Mouse (Mus musculus) heart, embryonic 12.5 days (tissue): ENCODE data around the gene Disc1. TPM values are rescaled to one million over a fixed set of nuclear protein-coding genes. Genes with fewer than 3 reads are reported as not detected.

Experiments used
- ATAC-seq: fragments of 200-750 bp; cut with Nextera tagmentation; 2 replicates; pipeline ENCODE4 v1.8.0; 2017; ENCODE audit warnings: moderate TSS enrichment, moderate library complexity; ENCODE audit not compliant: insufficient number of reproducible peaks, low FRiP score
- H3K27ac ChIP-seq: fragments of 300-500 bp; sonication (generic); 2 replicates; pipeline ENCODE4 v1.5.1; 2016; ENCODE audit warnings: mild to moderate bottlenecking, moderate library complexity; ENCODE audit not compliant: poor library complexity, severe bottlenecking
- H3K27me3 ChIP-seq: fragments of 300-500 bp; sonication (generic); replicated peaks from 2 replicates; pipeline ENCODE4 v1.6.1; 2016; ENCODE audit warnings: mild to moderate bottlenecking, moderate library complexity
- H3K36me3 ChIP-seq: fragments of 300-500 bp; sonication (generic); 2 replicates; pipeline ENCODE4 v1.6.1; 2016; ENCODE audit warnings: mild to moderate bottlenecking, moderate library complexity
- H3K4me1 ChIP-seq: fragments of 300-500 bp; sonication (generic); replicated peaks from 2 replicates; pipeline ENCODE4 v1.6.1; 2016; ENCODE audit warnings: mild to moderate bottlenecking
- H3K4me2 ChIP-seq: fragments of 300-500 bp; sonication (generic); 2 replicates; pipeline ENCODE4 v1.6.1; 2016; ENCODE audit warnings: mild to moderate bottlenecking, moderate library complexity
- H3K4me3 ChIP-seq: fragments of 300-500 bp; sonication (generic); 2 replicates; pipeline ENCODE4 v1.5.1; 2016; ENCODE audit warnings: mild to moderate bottlenecking
- H3K9ac ChIP-seq: fragments of 300-500 bp; sonication (generic); 2 replicates; pipeline ENCODE4 v1.6.1; 2016; ENCODE audit warnings: mild to moderate bottlenecking, moderate library complexity
- H3K9me3 ChIP-seq: fragments of 300-500 bp; sonication (generic); replicated peaks from 2 replicates; pipeline ENCODE4 v1.6.1; 2016; ENCODE audit warnings: mild to moderate bottlenecking, moderate library complexity
- WGBS: fragments of 180-500 bp; shearing (Covaris S2); methylation state at CpG from one replicate; pipeline ENCODE4 v1.1.7; 2016; 5-methylcytosine and 5-hydroxymethylcytosine counted together
- polyA plus RNA-seq: library from polyadenylated mRNA; unstranded; fragments of >200 nt; fragmentation: Nextera tagmentation; extraction: Ambion mirVana; gene quantifications from 2 replicates; pipeline ENCODE4 v1.2.1, GENCODE M21; 2016

Disc1 gene
- polyA plus RNA-seq, 1 experiment from 2014 or later, result 2.3 TPM

- Histone ChIP-seq H3K9me3 (no peaks in the 10 kb centered on the region), H3K4me1 (peaks cover 28% of the 10 kb centered on the region), H3K4me2 (no peak overlapping the region), H3K27me3 (no peaks in the 10 kb centered on the region), H3K36me3 (no peaks in the 10 kb centered on the region), H3K27ac (no peak overlapping the region), H3K9ac (no peak overlapping the region), H3K4me3 (no peak overlapping the region)
- no peak for ATAC-seq
- 31% methylated on average over 6 of the region's 6 CpGs for WGBS
These were observed 74.3 kb downstream of the Disc1 start for GRCm38 (mm10) chr8:125128305-125128704.

- 0 out of 2 replicates have a peak overlapping the region, but pooled peaks have one; percentile 22 for H3K9ac ChIP-seq
- ATAC-seq, result no peak
- H3K4me3 ChIP-seq, result no peak overlapping the region
- H3K27ac ChIP-seq, result no peak overlapping the region
- H3K36me3 ChIP-seq, result no peaks in the 10 kb centered on the region
- H3K9me3 ChIP-seq, result no peaks in the 10 kb centered on the region
- H3K27me3 ChIP-seq, result no peaks in the 10 kb centered on the region
- 68% methylated on average over 6 of the region's 6 CpGs for WGBS
- H3K4me1 ChIP-seq, result peaks cover 42% of the 10 kb centered on the region
- no peak overlapping the region for H3K4me2 ChIP-seq
These were observed 76.8 kb downstream of the Disc1 start for GRCm38 (mm10) chr8:125130835-125131234.

DNA sequence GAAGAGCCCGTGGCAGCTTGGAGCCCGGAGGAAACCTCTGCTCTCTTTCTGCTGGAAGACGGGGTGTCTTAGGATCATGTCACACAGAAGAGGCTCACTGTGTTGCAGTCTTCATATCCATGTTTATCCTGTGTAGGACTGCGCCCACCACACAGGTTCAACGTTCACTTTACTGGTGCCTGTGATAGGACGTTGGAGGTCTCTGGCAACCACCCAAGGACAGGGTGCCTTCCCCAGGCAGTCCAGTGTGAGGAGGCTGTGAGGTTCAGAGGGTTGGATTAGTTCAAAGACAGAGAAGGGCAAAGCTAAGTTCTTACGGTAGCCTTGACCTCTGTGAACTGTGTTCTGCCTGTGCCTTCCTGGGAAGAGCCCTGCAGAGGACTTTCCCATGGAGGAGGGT lies 77.3 kb downstream of the Disc1 start:
- no peak for ATAC-seq
- Histone ChIP-seq H3K9me3 (no peaks in the 10 kb centered on the region), H3K4me2 (no peak overlapping the region), H3K4me3 (no peak overlapping the region), H3K36me3 (no peaks in the 10 kb centered on the region), H3K27me3 (no peaks in the 10 kb centered on the region), H3K27ac (no peak overlapping the region), H3K9ac (0 out of 2 replicates have a peak overlapping the region, but pooled peaks have one; percentile 22), H3K4me1 (peaks cover 42% of the 10 kb centered on the region)
- 55% methylated on average over 7 of the region's 7 CpGs for WGBS

DNA sequence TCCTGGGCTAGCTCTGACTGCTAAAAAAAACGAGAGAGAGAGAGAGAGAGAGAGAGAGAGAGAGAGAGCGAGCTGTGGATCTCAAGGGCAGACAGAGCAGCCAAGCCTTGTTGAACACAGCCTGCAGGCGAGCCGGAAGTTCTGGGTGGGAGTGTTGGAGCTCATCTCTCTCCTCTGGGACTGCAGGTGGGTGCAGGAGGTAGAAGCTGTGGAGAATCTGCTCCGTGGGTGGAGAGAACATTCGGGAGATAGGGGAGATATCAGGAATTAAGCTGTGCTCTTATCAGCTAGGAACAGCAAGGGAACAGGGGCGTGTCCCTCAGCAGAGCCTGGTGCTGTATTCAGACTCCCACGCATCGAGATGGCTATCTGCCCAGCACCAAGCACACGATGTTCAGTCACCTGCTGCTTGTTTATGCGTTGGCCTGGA lies 79.7 kb downstream of the Disc1 start:
- Histone ChIP-seq H3K9me3 (no peaks in the 10 kb centered on the region), H3K9ac (0 out of 2 replicates have a peak overlapping the region, but pooled peaks have one; percentile 13), H3K27me3 (no peaks in the 10 kb centered on the region), H3K4me1 (peaks cover 41% of the 10 kb centered on the region), H3K27ac (no peak overlapping the region), H3K4me3 (no peak overlapping the region), H3K4me2 (peak overlapping the region; percentile 9; the same call in 1 of the 2 replicates), H3K36me3 (no peaks in the 10 kb centered on the region)
- ATAC-seq, result no peak
- WGBS, result 26% methylated on average over 11 of the region's 11 CpGs

DNA sequence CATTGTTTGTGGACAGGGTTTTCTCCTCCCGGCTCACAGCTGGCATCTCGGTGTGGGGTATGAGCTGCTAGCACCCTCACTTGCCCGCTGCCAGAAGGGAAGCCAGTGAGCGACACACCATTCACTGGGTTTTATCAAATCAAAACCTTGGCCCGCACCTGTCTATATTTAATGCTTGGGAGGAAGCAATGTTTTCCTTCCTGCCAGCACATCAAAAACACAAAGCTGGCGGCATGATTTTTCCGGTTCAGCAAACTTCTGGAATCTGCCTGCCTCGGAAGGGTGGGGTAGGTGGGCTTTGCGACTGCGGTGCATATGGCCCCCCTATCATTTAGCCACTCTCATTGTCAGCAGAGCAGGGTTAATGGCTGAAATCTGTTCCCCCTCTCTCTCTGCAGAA lies 80.9 kb downstream of the Disc1 start:
- no peak overlapping the region for H3K4me3 ChIP-seq
- no peaks in the 10 kb centered on the region for H3K9me3 ChIP-seq
- WGBS, result 68% methylated on average over 10 of the region's 10 CpGs
- ATAC-seq, result no peak
- H3K27me3 ChIP-seq, result no peaks in the 10 kb centered on the region
- H3K36me3 ChIP-seq, result no peaks in the 10 kb centered on the region
- no peak overlapping the region for H3K27ac ChIP-seq
- no peak overlapping the region for H3K9ac ChIP-seq
- no peak overlapping the region for H3K4me2 ChIP-seq
- peaks cover 37% of the 10 kb centered on the region for H3K4me1 ChIP-seq

DNA sequence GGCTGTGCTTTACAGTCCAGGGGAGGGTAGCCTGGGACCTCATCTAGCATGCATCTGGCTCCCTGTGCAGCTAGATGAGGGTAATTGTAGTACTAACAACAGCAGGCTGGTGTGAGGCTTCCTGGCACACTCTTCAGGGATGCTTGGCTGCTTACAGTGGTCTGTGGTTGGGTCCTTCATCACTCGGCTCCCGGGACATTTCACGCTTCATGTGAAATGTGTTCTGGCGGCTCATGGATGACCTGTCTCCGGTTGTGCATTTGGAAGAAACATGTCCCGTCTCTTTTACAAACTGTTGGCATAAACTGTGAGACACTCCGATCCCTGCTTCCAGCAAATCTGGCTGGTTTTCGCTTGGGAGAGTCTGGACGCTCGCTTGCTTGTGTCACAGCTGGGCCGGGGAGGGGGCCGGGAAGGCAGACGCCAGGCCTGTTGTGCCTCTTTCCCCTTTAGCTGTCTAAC lies 85.7 kb downstream of the Disc1 start:
- WGBS, result 80% methylated on average over 13 of the region's 13 CpGs
- H3K4me3 ChIP-seq, result no peak overlapping the region
- no peak overlapping the region for H3K27ac ChIP-seq
- peaks cover 40% of the 10 kb centered on the region for H3K4me1 ChIP-seq
- no peaks in the 10 kb centered on the region for H3K27me3 ChIP-seq
- no peak overlapping the region for H3K9ac ChIP-seq
- no peak for ATAC-seq
- 0 out of 2 replicates have a peak, but pooled peaks cover 4% of the 10 kb centered on the region for H3K36me3 ChIP-seq
- H3K4me2 ChIP-seq, result no peak overlapping the region
- 0 out of 2 replicates have a peak, but pooled peaks cover 5% of the 10 kb centered on the region for H3K9me3 ChIP-seq

DNA sequence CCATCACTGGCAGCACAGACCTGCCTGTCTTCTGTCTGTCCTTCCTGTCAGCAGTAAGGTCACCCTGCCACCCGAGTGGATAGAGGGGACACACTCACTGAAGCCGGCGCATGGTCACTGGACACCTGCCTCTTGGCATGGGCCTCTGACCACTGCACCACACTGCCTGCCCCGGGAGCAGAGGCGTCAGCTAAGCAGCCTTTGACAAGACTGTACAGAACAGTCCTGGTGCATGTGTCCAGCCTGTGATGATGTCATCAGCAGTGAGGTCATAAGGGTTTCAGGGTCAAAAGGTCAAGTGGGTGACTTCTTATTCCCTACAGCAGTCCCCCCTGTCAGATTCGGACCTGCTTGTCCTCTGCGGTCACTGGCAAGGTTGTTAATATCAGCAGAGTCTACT lies 87.0 kb downstream of the Disc1 start:
- H3K4me2 ChIP-seq, result no peak overlapping the region
- no peaks in the 10 kb centered on the region for H3K27me3 ChIP-seq
- H3K27ac ChIP-seq, result peak overlapping the region; percentile 76
- H3K4me3 ChIP-seq, result no peak overlapping the region
- H3K36me3 ChIP-seq, result 0 out of 2 replicates have a peak, but pooled peaks cover 4% of the 10 kb centered on the region
- 0 out of 2 replicates have a peak, but pooled peaks have one; percentile 51 for ATAC-seq
- no peak overlapping the region for H3K9ac ChIP-seq
- WGBS, result 40% methylated on average over 7 of the region's 7 CpGs
- H3K9me3 ChIP-seq, result 0 out of 2 replicates have a peak, but pooled peaks cover 5% of the 10 kb centered on the region
- peaks cover 35% of the 10 kb centered on the region for H3K4me1 ChIP-seq

DNA sequence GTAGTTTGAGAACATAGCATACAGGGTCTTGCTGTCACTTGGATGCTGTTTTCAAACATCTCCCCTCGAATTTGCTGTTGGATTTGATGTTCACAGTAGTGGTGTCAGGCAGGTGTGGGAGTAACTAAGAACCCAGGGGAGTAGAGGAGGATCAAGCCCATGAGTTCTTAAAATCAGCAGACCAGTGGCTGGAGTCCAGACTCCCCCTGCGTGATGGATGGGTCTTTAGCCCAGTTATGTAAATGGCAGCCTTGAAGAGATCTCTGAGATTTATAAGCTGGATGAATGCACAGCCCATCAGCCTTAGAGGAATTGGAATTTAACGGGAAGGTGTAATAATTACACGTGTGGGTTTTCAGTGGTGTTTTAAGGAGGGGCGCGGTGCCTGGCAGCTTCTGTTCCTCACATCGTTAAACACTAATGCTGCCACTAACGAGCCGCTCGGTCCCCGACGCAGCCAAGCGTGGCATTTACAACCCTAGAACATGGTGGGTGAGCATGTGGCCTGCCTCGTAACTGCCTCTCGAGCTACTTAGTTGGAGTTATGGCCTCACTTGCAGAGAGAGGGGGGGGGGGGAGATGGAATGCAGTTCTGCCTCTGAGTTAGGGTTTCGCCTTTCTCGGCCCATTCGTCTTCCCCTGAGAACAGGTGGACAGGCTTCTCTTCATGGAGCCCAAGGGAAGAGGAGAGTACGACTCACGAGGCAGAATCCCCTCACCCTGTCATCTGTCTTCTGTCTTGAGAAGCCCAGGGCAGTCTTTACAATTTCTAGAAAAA lies 103.1 kb downstream of the Disc1 start:
- no peaks in the 10 kb centered on the region for H3K4me1 ChIP-seq
- H3K27me3 ChIP-seq, result no peaks in the 10 kb centered on the region
- H3K27ac ChIP-seq, result no peak overlapping the region
- no peak overlapping the region for H3K4me2 ChIP-seq
- no peak for ATAC-seq
- no peak overlapping the region for H3K9ac ChIP-seq
- no peaks in the 10 kb centered on the region for H3K9me3 ChIP-seq
- WGBS, result 84% methylated on average over 20 of the region's 20 CpGs
- peaks cover 5% of the 10 kb centered on the region; the same call in 1 of the 2 replicates for H3K36me3 ChIP-seq
- H3K4me3 ChIP-seq, result no peak overlapping the region

DNA sequence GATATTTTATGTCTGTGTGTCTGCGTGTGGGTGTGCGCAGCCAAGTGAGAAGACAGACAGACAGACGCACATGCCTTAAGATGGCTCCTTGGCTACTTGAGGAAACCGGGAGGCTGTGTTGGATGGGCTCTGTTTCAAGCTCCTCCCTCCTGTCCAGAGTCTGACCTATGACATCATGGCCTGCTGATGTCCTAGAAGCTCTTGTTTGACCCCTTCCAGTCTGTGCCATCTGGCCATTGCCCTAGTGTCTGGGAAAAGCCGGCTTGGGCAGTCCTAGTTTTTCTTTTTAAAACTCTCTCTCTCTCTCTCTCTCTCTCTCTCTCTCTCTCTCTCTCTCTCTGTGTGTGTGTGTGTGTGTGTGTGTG lies 103.6 kb downstream of the Disc1 start:
- ATAC-seq, result no peak
- Histone ChIP-seq H3K27ac (no peak overlapping the region), H3K4me1 (no peaks in the 10 kb centered on the region), H3K9ac (no peak overlapping the region), H3K27me3 (no peaks in the 10 kb centered on the region), H3K36me3 (peaks cover 5% of the 10 kb centered on the region; the same call in 1 of the 2 replicates), H3K4me3 (no peak overlapping the region), H3K4me2 (no peak overlapping the region), H3K9me3 (no peaks in the 10 kb centered on the region)
- WGBS, result 70% methylated on average over 5 of the region's 5 CpGs

DNA sequence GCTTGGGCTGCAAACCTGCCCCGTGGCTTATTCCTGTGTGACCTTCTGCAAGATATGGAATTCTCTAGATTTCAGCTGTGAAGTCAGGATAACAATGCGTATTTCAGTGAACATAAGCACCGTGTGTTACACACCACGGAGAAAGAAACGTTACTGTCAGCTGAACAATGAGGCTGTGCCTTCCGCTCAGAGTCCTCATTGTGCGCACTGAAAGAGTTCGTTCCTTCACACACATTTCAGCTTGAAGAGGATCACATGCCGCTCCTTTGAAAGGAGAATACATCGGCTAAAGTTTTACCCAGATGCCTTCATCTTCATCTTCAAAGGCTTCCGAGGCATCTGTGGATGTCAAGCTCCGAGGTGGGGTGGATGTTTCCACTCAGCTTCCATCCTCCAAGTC lies 105.4 kb downstream of the Disc1 start:
- 77% methylated on average over 12 of the region's 12 CpGs for WGBS
- no peak overlapping the region for H3K9ac ChIP-seq
- no peak for ATAC-seq
- H3K27me3 ChIP-seq, result no peaks in the 10 kb centered on the region
- peaks cover 5% of the 10 kb centered on the region; the same call in 1 of the 2 replicates for H3K36me3 ChIP-seq
- H3K4me3 ChIP-seq, result no peak overlapping the region
- H3K27ac ChIP-seq, result no peak overlapping the region
- H3K4me2 ChIP-seq, result no peak overlapping the region
- H3K9me3 ChIP-seq, result no peaks in the 10 kb centered on the region
- H3K4me1 ChIP-seq, result no peaks in the 10 kb centered on the region

- H3K9me3 ChIP-seq, result no peaks in the 10 kb centered on the region
- WGBS, result 80% methylated on average over 10 of the region's 10 CpGs
- H3K27ac ChIP-seq, result no peak overlapping the region
- no peaks in the 10 kb centered on the region for H3K4me1 ChIP-seq
- no peak for ATAC-seq
- H3K9ac ChIP-seq, result no peak overlapping the region
- H3K4me3 ChIP-seq, result no peak overlapping the region
- H3K36me3 ChIP-seq, result no peaks in the 10 kb centered on the region
- no peak overlapping the region for H3K4me2 ChIP-seq
- H3K27me3 ChIP-seq, result no peaks in the 10 kb centered on the region
These were observed 109.5 kb downstream of the Disc1 start for GRCm38 (mm10) chr8:125163491-125163890.
